Mouse (Mus musculus): ENCODE data around the gene Fam57b.

The Fam57b gene

DNA sequence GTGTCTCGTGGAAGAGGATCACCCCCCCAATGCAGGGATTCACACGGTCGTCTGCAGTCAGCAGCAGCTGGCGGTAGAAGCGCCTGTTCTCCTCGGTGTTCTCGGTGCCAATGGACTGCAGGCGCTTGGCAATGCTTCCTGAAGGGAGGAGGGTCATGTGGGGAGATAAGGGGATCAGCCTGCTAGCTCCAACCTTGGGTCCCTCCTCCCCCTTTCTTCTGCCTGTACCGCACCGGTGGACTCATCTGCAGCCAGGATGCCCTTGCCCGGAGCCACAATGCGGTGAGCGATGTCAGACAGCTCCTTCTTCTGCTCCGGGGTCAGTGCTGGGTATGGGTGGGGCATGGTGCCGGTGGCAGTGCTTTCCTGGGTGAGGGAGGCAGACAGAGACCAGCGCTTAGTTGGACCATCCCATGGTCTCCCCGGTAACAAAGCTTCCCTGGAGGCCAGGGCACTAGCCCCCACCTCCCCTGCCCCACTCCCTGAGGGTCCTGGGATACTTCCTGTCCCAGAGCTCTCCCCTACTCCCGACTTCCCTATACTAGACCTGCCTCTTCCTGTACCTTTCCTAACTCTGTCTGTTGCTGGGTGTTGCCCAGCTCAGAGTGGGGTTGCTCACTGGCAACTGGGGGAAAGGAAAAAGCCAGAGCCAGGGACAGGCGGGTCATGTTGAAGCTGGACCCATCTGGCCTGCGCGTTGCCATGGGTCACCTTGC lies at the start of gene Fam57b:
Gene Fam57b (plus strand): TSS at position 258 of the 716 bp plus-strand sequence.
- DNase-seq (ENCODE audit: low read depth), result no peak

- no peak for DNase-seq (ENCODE audit: low read depth)
Observed at GRCm38 (mm10) chr7:126748824-126749223, 48.6 kb upstream of the Fam57b start.

GRCm38 (mm10) chr7:126749582-126750343 lies 47.7 kb upstream of the Fam57b start:
- no peak for DNase-seq (ENCODE audit: low read depth)

GRCm38 (mm10) chr7:126754866-126755265 lies 42.6 kb upstream of the Fam57b start:
- peak; percentile 81 for DNase-seq (ENCODE audit: low read depth)

- no peak for DNase-seq (ENCODE audit: low read depth)
Observed at GRCm38 (mm10) chr7:126758539-126758938, 38.9 kb upstream of the Fam57b start.

DNA sequence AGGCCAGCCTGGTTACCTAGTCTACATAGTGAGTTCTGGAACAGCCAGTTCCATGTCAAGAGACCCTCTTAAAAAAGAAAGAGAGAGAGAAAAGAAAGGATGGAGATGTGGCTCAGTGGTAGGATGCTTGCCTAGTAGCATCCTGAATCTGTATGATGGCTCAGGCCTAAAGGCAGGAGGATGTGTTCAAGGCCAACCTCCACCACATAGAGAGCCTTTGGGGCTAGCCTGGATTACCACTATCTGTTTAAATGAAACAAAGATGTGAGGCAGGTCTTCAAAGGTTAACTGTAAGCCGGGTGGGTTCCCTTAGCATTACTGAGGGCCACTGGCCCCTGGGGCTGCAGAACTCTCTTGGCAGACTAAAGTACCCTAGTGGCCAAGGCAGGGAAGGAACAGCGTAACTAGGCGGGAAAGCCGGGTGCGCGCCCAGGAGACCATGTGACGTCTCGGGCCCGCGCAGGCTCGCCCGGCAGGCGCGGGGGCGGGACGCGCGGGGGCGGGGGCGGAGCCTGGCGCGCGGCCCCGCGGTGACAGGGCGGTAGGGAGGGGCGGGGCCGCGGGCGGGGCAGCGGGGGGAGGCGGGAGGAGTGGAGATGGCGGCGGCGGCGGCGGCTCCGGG lies 38.3 kb upstream of the Fam57b start, which contains the start of gene Mapk3:
Gene Mapk3 (plus strand): TSS at position 552 of the 622 bp plus-strand sequence.
- peak; percentile 95 for DNase-seq (ENCODE audit: low read depth)

GRCm38 (mm10) chr7:126759672-126760390 lies 37.6 kb upstream of the Fam57b start:
- DNase-seq (ENCODE audit: low read depth), result peak; percentile 53

DNA sequence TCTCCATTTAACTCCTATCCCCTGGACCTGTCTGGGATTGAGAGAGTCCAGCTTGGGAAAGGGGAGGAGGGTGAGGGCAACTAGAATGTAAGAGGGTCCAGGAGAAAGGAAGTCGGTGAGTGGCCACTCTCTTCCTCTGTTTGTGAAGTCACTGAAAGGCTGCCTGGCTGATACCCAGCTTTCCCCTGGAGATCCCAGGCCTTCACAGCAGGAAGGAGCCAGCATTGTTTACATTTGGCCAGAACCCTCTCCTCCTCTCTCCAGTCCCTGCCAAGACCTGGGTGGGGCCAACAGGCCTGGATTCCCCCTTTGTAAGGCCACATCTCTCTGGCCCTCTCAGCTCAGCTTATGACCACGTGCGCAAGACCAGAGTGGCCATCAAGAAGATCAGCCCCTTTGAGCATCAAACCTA lies 37.1 kb upstream of the Fam57b start:
- no peak for DNase-seq (ENCODE audit: low read depth)

DNA sequence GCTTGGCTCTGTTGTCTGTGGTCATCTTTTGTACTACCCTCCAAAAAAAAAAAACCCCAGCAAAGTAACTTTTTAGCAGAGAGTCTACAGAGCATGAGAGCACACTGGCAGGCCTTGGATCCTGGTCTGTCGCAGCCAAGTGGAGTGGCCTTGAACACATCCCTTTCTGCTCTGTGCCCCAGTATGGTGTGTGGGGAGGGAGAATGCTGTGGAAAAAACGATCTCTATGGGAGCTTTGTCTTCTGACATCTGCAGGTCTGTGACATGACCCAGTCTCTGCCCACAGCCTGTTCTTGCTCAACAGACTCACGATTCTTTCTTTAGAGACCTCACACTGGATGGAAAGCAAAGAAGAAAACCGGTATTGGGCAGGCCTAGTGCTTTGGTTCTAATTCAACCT lies 36.5 kb upstream of the Fam57b start:
- no peak for DNase-seq (ENCODE audit: low read depth)

DNA sequence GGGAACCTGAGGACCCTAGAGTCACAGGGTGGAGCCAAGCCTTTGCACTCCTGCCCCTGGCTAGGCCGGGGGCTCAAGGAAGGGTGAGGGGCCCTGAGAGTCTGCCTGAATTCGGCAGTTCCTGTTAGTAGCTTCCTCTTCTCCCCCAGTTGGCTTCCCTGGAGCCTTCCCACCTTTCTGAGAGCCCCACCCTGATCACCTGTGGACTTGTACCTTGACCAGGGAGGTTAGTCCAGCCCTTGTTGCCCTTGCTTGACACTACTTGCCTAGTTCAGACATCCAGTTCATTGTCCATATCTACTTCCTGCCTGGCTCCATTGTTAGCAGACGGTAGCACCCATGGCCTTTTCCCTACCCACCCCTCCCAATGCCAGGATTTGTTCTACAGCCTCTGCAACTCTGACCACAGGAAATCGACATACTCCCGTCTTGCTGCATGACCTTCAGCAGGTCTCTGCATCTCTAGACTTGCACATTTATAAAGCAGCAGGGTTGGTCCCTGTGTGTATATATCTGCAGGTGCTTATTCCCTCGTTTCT lies 35.9 kb upstream of the Fam57b start:
- no peak for DNase-seq (ENCODE audit: low read depth)

DNA sequence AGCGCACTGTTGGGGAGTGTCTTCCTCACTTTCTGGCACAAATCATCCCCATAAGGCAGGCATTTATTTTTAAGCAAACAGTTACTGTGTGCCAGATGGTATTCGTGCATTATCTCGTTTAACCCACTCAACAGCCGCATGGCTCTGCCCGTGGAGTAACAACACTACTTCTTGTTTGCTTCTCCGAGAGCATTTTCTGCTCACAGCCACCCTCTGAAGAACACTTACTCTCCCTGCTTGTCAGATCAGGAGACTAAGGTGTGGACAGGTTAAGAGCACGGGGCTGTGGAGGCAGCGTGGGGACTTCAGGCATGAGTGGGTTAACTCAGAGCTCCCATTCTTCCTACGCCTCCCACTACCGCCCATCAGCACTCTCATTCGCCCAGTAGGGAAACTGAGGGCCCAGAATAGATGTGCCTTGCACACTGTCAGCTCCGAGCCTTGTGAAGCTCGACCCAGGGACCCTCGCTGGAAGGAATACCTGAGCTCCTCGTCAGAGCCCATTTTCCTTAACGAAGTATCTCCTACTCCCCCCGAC lies 34.9 kb upstream of the Fam57b start:
- no peak for DNase-seq (ENCODE audit: low read depth)

- no peak for DNase-seq (ENCODE audit: low read depth)
Observed at GRCm38 (mm10) chr7:126765540-126765939, 31.9 kb upstream of the Fam57b start.

DNA sequence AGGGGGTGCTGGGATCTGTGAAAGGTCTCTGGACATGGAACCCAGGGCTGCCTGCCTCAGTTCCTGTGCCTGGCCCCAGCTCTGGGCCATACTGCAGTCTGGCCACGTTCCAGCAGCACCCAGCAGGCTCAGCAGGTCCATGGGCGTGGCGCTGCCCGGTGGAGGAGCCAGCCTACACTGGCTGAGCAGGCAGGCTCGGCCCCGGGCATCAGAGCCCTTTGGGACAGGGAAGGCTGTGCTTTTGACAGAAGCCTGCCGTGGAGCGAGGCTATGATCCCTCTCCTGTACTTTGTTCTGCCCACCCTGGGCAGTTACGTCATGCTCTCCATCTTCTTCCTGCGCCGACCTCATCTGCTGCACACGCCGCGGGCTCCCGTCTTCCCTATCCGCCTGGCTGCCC lies 31.3 kb upstream of the Fam57b start, which contains the start of gene Gdpd3:
Gene Gdpd3 (plus strand): TSS at position 134 of the 400 bp plus-strand sequence.
- DNase-seq (ENCODE audit: low read depth), result no peak

- no peak for DNase-seq (ENCODE audit: low read depth)
Observed at GRCm38 (mm10) chr7:126767001-126767400, 30.5 kb upstream of the Fam57b start.

- no peak for DNase-seq (ENCODE audit: low read depth)
Observed at GRCm38 (mm10) chr7:126770784-126771183, 26.7 kb upstream of the Fam57b start.

GRCm38 (mm10) chr7:126773351-126773750 lies 24.1 kb upstream of the Fam57b start:
- no peak for DNase-seq (ENCODE audit: low read depth)

DNA sequence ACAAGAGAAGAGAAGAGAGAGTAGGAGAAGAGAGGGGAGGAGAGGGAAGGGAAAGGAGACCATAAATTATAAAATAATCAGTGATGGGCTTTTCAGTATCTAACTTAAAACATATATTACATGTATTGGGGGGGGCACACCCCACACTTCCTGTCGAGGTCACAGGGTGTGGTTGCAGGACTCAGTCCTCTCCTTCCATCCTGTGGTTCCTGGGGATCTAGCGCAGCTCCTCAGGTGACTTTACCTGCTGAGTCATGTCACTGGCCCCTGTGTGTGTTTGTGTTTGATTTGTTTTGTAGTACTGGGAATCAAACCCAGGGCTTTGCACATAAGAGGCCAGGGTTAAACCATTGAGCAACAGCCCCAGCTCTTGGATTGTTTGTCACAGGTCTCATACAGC lies 23.0 kb upstream of the Fam57b start:
- peak; percentile 49 for DNase-seq (ENCODE audit: low read depth)

GRCm38 (mm10) chr7:126775185-126775977 lies 22.1 kb upstream of the Fam57b start:
- DNase-seq (ENCODE audit: low read depth), result peak; percentile 48

GRCm38 (mm10) chr7:126775978-126776234 lies 21.6 kb upstream of the Fam57b start:
- DNase-seq (ENCODE audit: low read depth), result no peak

- DNase-seq (ENCODE audit: low read depth), result peak; percentile 93
Observed at GRCm38 (mm10) chr7:126776598-126777057, 20.8 kb upstream of the Fam57b start, which contains the start of gene Ypel3. Ypel3 (plus strand) TSS chr7:126776955.

GRCm38 (mm10) chr7:126777476-126777875 lies 20.0 kb upstream of the Fam57b start:
- peak; percentile 41 for DNase-seq (ENCODE audit: low read depth)

Measured in naive thymus-derived CD4-positive, alpha-beta T cell, adult 2 months (primary cell).